Mouse (Mus musculus) embryo, embryonic 9.5 days (tissue): ENCODE data around the gene Cpsf7.
A peak's percentile ranks its signal among the peaks of the same experiment; 100 is the strongest.

Experiments
- DNase-seq: peaks from one replicate; pipeline ENCODE4 v3.0.0-alpha.2; 2017; ENCODE audit errors: extremely low spot score

Gene Cpsf7

GRCm38 (mm10) chr19:10560108-10560507 lies 35.0 kb downstream of the Cpsf7 start:
- DNase-seq = no peak

- DNase-seq = peak; percentile 33
Observed at GRCm38 (mm10) chr19:10561558-10562314, 36.7 kb downstream of the Cpsf7 start.

GRCm38 (mm10) chr19:10562351-10562750 lies 37.3 kb downstream of the Cpsf7 start:
- DNase-seq = no peak

- DNase-seq = no peak
Observed at GRCm38 (mm10) chr19:10564278-10564677, 39.2 kb downstream of the Cpsf7 start.

GRCm38 (mm10) chr19:10565217-10565616 lies 40.2 kb downstream of the Cpsf7 start:
- no peak for DNase-seq

GRCm38 (mm10) chr19:10569627-10570026 lies 44.6 kb downstream of the Cpsf7 start:
- no peak for DNase-seq

GRCm38 (mm10) chr19:10576690-10577561 lies 51.9 kb downstream of the Cpsf7 start, which contains the start of the genes Cyb561a3 and Tmem138:
Gene Cyb561a3, plus strand, starts transcription at chr19:10577172.
Gene Tmem138, minus strand, starts transcription at chr19:10577362.
- peak; percentile 96 for DNase-seq

GRCm38 (mm10) chr19:10580102-10580501 lies 55.0 kb downstream of the Cpsf7 start:
- DNase-seq = no peak

GRCm38 (mm10) chr19:10580761-10581160 lies 55.7 kb downstream of the Cpsf7 start:
- no peak for DNase-seq

- no peak for DNase-seq
Observed at GRCm38 (mm10) chr19:10581984-10582383, 56.9 kb downstream of the Cpsf7 start.

- no peak for DNase-seq
Observed at GRCm38 (mm10) chr19:10583550-10584146, 58.6 kb downstream of the Cpsf7 start.

- no peak for DNase-seq
Observed at GRCm38 (mm10) chr19:10585112-10585511, 60.0 kb downstream of the Cpsf7 start.

GRCm38 (mm10) chr19:10587231-10587630 lies 62.2 kb downstream of the Cpsf7 start:
- DNase-seq = no peak

GRCm38 (mm10) chr19:10589127-10589857 lies 64.2 kb downstream of the Cpsf7 start:
- no peak for DNase-seq

GRCm38 (mm10) chr19:10590301-10590700 lies 65.2 kb downstream of the Cpsf7 start:
- DNase-seq = no peak

GRCm38 (mm10) chr19:10591659-10592377 lies 66.8 kb downstream of the Cpsf7 start:
- no peak for DNase-seq
